Mouse (Mus musculus): ENCODE data around the gene Baz1b.

GRCm38 (mm10) chr5:135250186-135251078 is 63.4 kb downstream of the Baz1b start:
- TF ChIP-seq POLR2AphosphoS5 (IDR thresholded peaks at IDR 0.05; ENCODE audit: borderline replicate concordance, low read depth, low read length), result no peak
- TF ChIP-seq KAT2A (conservative IDR thresholded peaks at IDR 0.05; ENCODE audit: low read depth, low read length), result no peak
- no peak for TF ChIP-seq GABPA (IDR thresholded peaks at IDR 0.05; ENCODE audit: low read depth, low read length)
- TF ChIP-seq E2F4 (IDR thresholded peaks at IDR 0.05; ENCODE audit: borderline replicate concordance, low read depth, low read length), result no peak
- TF ChIP-seq USF2 (IDR thresholded peaks at IDR 0.05; ENCODE audit: borderline replicate concordance in 1 of 2, insufficient read depth in 1 of 2, low read depth in 1 of 2, low read length in 2 of 2), result no peak
- TF ChIP-seq MAZ (IDR thresholded peaks at IDR 0.05; ENCODE audit: low read depth, low read length), result no peak
- TF ChIP-seq CTCF (IDR thresholded peaks at IDR 0.05 in 2 of 3, conservative IDR thresholded peaks at IDR 0.05 in 1 of 3; ENCODE audit: control insufficient read depth in 1 of 3, insufficient read depth in 1 of 3, low read depth in 2 of 3, low read length in 3 of 3, poor library complexity in 1 of 3, severe bottlenecking in 1 of 3), result no peak
- TF ChIP-seq JUND (IDR thresholded peaks at IDR 0.05; ENCODE audit: low read depth, low read length), result no peak
- no peak for TF ChIP-seq RAD21 (IDR thresholded peaks at IDR 0.05; ENCODE audit: low read depth, low read length)
